Mouse (Mus musculus) activated CD4-positive, CD25-positive, alpha-beta regulatory T cell (primary cell): ENCODE data around the gene Necap2. TPM values are rescaled to one million over a fixed set of nuclear protein-coding genes. Genes with fewer than 3 reads are reported as not detected.

ENCODE experiments used
- polyA plus RNA-seq, 2 experiments: library from polyadenylated mRNA; unstranded; fragments of 100-300 nt; shearing (Covaris generic); gene quantifications; one replicate each; pipeline ENCODE4 v1.2.1; 2017

Necap2 gene
- polyA plus RNA-seq: 100 to 1,000 TPM in 1 of 2 experiments, 10 to 100 TPM in 1; 94.8 to 160 TPM

DNA sequence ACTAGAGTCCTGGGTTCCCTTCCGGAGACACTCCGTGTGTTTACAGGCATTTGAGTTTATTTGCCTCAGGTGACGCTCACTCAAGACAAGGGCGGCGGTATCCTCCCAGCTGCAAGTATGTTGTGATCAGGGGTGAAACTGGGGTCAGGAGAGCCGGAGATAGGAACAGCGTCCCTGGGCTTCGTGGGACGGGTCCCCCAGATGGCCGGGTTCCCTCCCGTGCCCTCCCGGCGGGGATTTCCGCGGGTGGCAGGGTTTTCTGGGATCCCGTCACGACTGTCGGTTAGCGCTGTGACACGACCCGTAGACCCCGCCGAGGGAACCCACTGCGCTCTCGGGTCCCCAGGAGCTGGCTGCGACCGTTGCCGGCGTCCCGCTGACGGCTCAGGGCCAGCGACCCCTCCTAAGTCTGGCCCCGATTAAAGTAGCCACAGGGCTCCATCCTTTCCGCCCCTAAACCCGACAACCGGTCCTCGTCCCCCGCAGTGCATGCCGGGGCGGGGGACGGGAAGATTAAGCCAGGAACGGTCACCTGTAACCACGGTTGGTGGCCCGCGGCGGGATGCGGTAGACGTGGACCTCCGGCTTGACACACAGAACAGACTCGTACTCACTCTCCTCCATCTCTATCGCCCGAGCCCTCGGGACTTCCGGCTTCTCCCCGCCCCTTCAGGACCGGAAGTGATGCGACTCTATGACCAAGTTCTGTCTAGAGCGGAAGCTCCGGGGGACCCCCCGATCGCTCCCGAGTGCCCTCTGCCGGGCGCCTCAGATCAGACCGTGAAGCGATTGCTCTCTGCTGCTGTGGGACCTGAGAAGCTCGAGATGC is at the start of gene Necap2:
Necap2 (minus strand) TSS at position 677 of the 829 bp plus-strand sequence.

GRCm38 (mm10) chr4:141088033-141088432 is 9.9 kb upstream of the Necap2 start, which contains the start of gene Spata21:
Gene Spata21 (plus strand): TSS chr4:141088333.

GRCm38 (mm10) chr4:141060426-141061301 is 17.5 kb downstream of the Necap2 start, which contains the start of gene Crocc:
Gene Crocc (minus strand): TSS chr4:141060550.

Other genes starting within 250 kb of the Necap2 start
- gene Padi1, start 232.6 kb downstream of the Necap2 start, polyA plus RNA-seq: under 1 TPM; 0.27 to 0.38 TPM
- 10 to 100 TPM in 1 of 2 experiments, 1 to 10 TPM in 1; 8.6 to 25.8 TPM for gene Padi2, start 172.0 kb downstream of the Necap2 start, polyA plus RNA-seq
- gene Sdhb, start 117.2 kb downstream of the Necap2 start, polyA plus RNA-seq: 100 to 1,000 TPM; 302 to 309 TPM
- gene Atp13a2, start 91.5 kb downstream of the Necap2 start, polyA plus RNA-seq: 10 to 100 TPM; 32.2 to 51.2 TPM
- gene Mfap2, start 67.9 kb downstream of the Necap2 start, polyA plus RNA-seq: not detected
- gene Crocc, start 17.8 kb downstream of the Necap2 start, polyA plus RNA-seq: 1 to 10 TPM; 1.2 to 2.0 TPM
- under 1 TPM; 0.25 to 0.48 TPM for gene Spata21, start 10.0 kb upstream of the Necap2 start, polyA plus RNA-seq
- 10 to 100 TPM; 50.1 to 65.1 TPM for gene Szrd1, start 61.4 kb upstream of the Necap2 start, polyA plus RNA-seq
- 10 to 100 TPM; 15.4 to 22.7 TPM for gene Fbxo42, start 69.6 kb upstream of the Necap2 start, polyA plus RNA-seq
- gene Rsg1, start 135.6 kb upstream of the Necap2 start, polyA plus RNA-seq: 1 to 10 TPM; 2.2 to 4.3 TPM
- under 1 TPM; 0.15 to 0.30 TPM for gene Arhgef19, start 161.1 kb upstream of the Necap2 start, polyA plus RNA-seq
- gene Epha2, start 222.9 kb upstream of the Necap2 start, polyA plus RNA-seq: not detected